Mouse (Mus musculus): ENCODE measurements around the gene Vps37b.
A peak's percentile ranks its signal among the peaks of the same experiment; 100 is the strongest.

Gene Vps37b

GRCm38 (mm10) chr5:124001274-124001673, 30.8 kb downstream of the Vps37b start:
- no peak for DNase-seq (ENCODE audit: low spot score)

- DNase-seq (ENCODE audit: low spot score) = peak; percentile 89
These were observed 31.2 kb downstream of the Vps37b start for GRCm38 (mm10) chr5:124000824-124001223.

- DNase-seq (ENCODE audit: low spot score) = no peak
These were observed 33.7 kb downstream of the Vps37b start for GRCm38 (mm10) chr5:123998370-123998769.

GRCm38 (mm10) chr5:123997811-123998210, 34.3 kb downstream of the Vps37b start:
- no peak for DNase-seq (ENCODE audit: low spot score)

GRCm38 (mm10) chr5:123997211-123997751, 34.8 kb downstream of the Vps37b start:
- no peak for DNase-seq (ENCODE audit: low spot score)

GRCm38 (mm10) chr5:123996695-123997094, 35.4 kb downstream of the Vps37b start:
- DNase-seq (ENCODE audit: low spot score) = no peak

- DNase-seq (ENCODE audit: low spot score) = no peak
These were observed 35.9 kb downstream of the Vps37b start for GRCm38 (mm10) chr5:123996194-123996593.

- no peak for DNase-seq (ENCODE audit: low spot score)
These were observed 36.7 kb downstream of the Vps37b start for GRCm38 (mm10) chr5:123995388-123995787.

- peak; percentile 53 for DNase-seq (ENCODE audit: low spot score)
These were observed 37.6 kb downstream of the Vps37b start for GRCm38 (mm10) chr5:123994468-123994867.

GRCm38 (mm10) chr5:123993263-123994036, 38.6 kb downstream of the Vps37b start:
- DNase-seq (ENCODE audit: low spot score) = no peak

GRCm38 (mm10) chr5:123992794-123993193, 39.3 kb downstream of the Vps37b start:
- DNase-seq (ENCODE audit: low spot score) = peak; percentile 88

- DNase-seq (ENCODE audit: low spot score) = peak; percentile 85
These were observed 39.9 kb downstream of the Vps37b start for GRCm38 (mm10) chr5:123992193-123992637.

GRCm38 (mm10) chr5:123991321-123991720, 40.7 kb downstream of the Vps37b start:
- DNase-seq (ENCODE audit: low spot score) = no peak

- DNase-seq (ENCODE audit: low spot score) = peak; percentile 78
These were observed 41.9 kb downstream of the Vps37b start for GRCm38 (mm10) chr5:123989941-123990885.

GRCm38 (mm10) chr5:123987511-123987910, 44.6 kb downstream of the Vps37b start:
- DNase-seq (ENCODE audit: low spot score) = no peak

- no peak for DNase-seq (ENCODE audit: low spot score)
These were observed 45.1 kb downstream of the Vps37b start for GRCm38 (mm10) chr5:123986925-123987324.

- no peak for DNase-seq (ENCODE audit: low spot score)
These were observed 46.6 kb downstream of the Vps37b start for GRCm38 (mm10) chr5:123985434-123985833.

GRCm38 (mm10) chr5:123982838-123983237, 49.2 kb downstream of the Vps37b start:
- DNase-seq (ENCODE audit: low spot score) = no peak

- peak; percentile 52 for DNase-seq (ENCODE audit: low spot score)
These were observed 50.9 kb downstream of the Vps37b start for GRCm38 (mm10) chr5:123981250-123981554.

- DNase-seq (ENCODE audit: low spot score) = no peak
These were observed 51.4 kb downstream of the Vps37b start for GRCm38 (mm10) chr5:123980521-123981249.

- no peak for DNase-seq (ENCODE audit: low spot score)
These were observed 52.1 kb downstream of the Vps37b start for GRCm38 (mm10) chr5:123979980-123980369.

All from lung, postnatal 25 days (tissue).